Mouse (Mus musculus) adrenal gland, postnatal 36 days (tissue): Measurements from ENCODE around the gene Hdac4. TPM values are rescaled to one million over a fixed set of nuclear protein-coding genes. Genes with fewer than 3 reads are reported as not detected.

Experiments
- DNase-seq, 2 experiments: peaks; one replicate each; pipeline ENCODE4 v3.0.0; 2021; ENCODE audit warnings: mixed read lengths in 1 of 2
- long read RNA-seq, 2 experiments: library from polyadenylated mRNA; stranded (forward); transcript quantifications; one replicate each; pipeline ENCODE4 v2.0.0; 2021; ENCODE audit warnings: borderline sequencing depth in 2 of 2
- total RNA-seq, 2 experiments: library from RNA; stranded (reverse); gene quantifications; 2 replicates each; pipeline ENCODE4 v1.2.3; 2021

Gene Hdac4
- total RNA-seq = 10 to 100 TPM; 76.9 to 97.4 TPM
- long read RNA-seq, experiment 1, partial matches to known transcripts = 9 of 17 reads
- long read RNA-seq, experiment 1, other reads (novel, unspliced or antisense) = 7 of 17 reads
- long read RNA-seq, experiment 2, partial matches to known transcripts = 2 of 7 reads
- long read RNA-seq, experiment 2, other reads (novel, unspliced or antisense) = 5 of 7 reads

DNA sequence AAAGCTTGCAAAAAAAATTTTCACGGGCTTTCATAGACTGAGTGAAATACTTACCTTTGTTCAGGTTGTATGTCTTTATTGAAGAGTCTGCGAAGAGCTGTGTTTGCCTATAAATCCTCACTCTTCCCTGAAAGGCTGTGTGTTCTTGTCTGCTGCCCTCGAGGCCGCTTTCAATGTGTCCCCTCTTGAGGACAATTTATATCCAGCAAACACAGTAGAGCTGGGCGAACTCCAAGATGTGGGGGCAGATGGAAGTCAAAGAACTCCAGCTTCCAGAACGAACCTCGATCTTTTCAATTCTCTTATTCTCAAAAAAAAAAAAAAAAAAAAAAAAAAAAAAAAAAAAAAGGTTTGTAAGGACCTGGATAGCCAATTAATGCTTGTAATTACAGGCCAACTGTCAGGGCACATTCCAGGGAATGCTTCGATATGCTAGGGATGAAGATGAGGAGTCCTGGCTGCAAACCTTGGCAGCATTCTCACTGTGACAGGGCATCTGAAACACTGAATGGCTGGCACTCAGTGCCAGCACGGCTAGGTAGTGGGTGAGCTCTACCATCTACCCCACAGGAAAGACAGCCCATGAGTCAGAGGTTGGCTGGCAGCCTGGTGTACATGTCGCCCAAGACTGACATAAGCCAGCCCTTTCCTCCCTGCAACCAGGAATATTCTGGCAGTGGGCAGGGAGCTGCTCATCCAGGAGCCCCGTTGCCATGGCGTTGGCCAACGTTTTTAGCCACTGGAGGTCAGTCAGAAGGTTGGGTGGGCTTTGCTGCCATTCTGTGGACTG, at the start of gene Hdac4:
Gene Hdac4 (minus strand): TSS at position 340 of the 790 bp plus-strand sequence.
- DNase-seq = peak; percentile 91 to 93

DNA sequence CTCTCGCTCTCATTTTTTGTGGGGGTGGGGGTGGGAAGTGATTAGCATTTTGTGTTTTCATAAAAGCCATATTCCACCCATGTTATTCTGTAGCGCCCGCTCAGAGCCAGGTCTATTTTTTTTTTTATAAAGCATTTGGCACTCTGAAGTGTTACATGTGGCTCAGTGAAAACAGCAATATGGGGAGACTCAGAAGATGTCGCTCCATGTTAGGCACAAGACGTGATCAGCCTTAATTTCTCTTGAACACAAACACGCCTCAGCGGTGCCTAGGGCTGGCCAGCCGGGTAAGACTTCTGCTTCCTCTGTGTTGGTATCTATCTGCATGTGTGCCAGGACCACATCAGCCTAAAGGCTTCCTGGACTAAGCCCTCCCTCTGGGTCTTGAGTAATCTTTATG, 48.0 kb upstream of the Hdac4 start:
- no peak for DNase-seq

DNA sequence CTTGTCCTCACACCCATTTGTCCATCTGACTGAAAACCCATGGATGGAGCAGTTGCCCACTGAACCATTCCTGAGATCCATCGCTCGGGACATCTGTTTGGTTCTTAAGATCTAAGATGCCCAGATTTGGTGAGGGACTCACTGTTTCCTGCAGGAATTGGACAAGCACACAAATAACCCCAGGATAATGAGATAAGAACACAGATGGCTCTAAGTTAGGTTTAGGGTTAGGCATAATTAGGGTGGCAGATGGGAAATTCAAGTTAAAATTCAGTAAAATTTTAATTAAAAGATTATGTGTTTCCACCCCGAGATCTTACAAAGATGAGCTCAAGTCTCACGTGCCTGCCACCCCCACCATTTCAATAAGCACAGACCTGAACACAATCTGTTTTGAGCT, 44.6 kb upstream of the Hdac4 start:
- no peak for DNase-seq

DNA sequence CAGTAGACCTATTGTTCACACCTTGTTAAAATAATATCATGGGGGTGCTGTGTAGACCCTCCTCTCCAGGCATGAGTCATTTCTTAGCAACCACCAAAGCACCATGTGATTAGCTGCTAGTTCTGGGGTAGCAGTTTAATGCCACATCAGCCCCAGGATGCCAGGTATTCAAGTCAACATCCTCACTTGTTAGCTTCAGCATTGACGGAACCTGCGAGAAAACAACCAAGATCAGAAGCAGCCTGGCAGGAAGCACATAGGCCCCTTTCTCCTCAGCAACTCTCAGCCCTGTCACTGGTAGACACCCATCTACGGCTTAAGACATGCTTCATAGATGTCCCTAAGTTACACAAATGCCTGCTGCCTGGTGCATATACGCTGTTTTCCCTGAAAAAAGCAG, 40.1 kb upstream of the Hdac4 start:
- no peak for DNase-seq

DNA sequence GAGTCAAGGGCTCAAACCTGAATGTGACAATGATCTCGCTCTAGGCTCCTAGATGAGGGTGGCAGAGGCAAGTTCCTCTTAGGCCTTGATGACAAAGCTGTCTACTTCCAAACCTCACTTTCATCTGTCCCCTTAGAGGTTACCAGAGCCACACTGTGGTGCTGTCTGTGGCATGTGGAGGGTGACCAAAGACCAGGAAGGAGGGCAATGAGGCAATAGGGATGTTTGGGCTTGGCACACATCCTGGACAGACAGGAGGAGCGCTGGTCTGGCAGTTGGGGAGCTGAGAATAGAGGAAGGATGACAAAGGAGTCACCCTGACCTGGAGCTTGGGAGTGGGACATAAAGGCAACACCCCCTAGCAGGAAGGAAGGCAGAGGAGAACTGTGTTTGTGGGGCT, 29.8 kb upstream of the Hdac4 start:
- DNase-seq = no peak

DNA sequence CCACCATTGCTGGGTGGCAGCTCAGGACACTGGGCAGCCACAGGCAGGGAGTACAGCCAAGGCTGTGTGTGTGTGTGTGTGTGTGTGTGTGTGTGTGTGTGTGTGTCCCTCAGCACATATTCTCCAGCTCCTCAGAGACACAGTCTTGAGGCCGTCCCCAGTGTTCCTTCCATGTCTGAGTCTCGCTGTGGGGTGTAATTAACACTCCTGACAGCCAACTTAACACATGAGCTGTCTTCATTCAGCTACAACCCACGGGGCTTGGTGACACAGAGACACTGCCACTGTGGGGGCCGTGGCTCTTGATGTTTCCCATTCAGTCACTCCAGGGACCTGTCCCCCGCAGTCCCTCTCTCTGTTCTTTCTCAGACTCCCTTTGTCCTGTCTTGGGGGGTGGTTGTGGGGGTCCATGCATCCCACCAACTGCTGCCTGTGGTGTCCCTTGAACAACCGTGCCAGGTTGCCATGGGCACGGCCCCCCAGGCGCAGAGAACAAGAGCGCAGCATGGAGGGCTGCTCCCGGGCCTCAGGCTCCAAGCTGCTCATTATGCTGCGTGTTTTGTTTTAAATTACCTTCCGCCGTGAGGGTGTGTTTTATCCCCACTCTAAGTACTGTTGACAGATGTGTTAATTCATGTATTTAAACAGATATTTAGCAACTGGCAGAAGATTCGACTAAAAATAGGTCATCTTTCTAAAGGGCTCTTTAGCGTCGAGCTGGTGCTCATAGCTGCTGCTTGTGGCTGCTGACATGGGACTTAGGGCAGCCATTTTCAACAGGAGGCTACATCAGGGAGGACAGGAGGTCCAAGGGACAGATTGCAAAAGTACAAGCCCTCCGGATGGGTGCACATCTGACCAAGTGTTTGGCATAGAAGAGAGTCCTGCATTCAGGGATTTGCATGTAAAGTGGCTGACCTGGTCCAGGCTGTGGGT, 28.7 kb upstream of the Hdac4 start:
- no peak for DNase-seq

- DNase-seq = no peak
Measured at GRCm38 (mm10) chr1:92216710-92217109, 21.2 kb upstream of the Hdac4 start.

GRCm38 (mm10) chr1:92215996-92216630, 20.6 kb upstream of the Hdac4 start:
- DNase-seq = peak; percentile 20 to 25

GRCm38 (mm10) chr1:92215131-92215638, 19.7 kb upstream of the Hdac4 start:
- peak; percentile 74 to 75 for DNase-seq

DNA sequence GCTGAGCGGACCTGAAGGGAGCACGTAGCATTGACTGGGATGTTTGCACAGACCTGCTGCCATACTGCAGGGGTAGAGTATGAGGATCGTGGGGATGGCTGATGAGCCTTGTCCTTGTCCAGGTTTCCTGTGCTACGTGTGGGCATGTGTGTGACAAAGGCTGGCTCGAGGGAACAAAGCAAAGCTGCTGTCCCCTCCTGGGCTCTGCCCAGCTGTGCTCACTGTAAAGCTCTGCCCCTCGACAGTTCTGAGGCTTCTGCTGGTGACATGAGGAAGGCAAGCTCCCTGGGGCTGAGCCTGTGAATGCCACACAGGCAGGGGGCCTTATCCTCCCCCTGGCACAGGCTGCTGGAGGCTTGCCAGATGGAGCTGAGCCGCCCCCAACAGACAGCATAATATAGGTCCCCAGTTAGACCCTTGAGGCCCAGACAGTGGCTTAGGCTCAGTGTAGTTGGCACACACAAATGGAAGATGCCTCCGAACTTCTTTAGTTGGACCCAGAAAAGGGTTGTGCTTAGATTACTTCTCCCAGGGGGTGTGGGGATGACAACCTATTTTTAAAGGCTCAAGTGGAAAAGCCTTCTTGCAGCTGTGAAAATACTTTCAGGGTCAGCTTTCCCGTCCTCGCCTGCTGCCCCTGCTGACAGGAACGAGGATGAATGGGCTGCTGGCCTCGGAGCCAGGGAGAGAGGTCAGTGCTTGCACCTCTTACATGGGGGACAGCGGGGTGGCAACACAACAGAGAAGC, 16.7 kb upstream of the Hdac4 start:
- DNase-seq = peak; percentile 62 to 76

GRCm38 (mm10) chr1:92202639-92203352, 7.3 kb upstream of the Hdac4 start:
- DNase-seq = no peak

- DNase-seq = no peak
Measured at GRCm38 (mm10) chr1:92190463-92190862, 5.0 kb downstream of the Hdac4 start.

DNA sequence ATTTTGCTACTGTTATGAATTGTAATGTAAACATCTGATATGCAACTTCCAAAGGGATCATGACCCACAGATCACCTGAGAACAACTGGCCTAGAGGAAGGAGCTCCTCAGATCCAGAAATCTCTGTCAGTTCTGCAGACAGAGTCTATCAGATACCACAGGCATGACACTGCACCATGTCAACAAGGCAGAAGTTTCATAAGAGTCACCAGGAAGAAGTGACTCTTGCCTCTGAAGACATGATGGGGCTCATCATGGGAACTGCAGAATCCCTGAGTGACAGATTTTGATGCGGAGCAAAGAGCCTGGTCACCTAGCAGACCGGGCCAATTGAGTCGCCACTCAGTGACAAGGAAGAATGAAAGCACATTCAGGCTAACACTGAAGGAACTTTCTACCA, 8.4 kb downstream of the Hdac4 start:
- no peak for DNase-seq

- DNase-seq = no peak
Measured at GRCm38 (mm10) chr1:92184600-92184999, 10.9 kb downstream of the Hdac4 start.

GRCm38 (mm10) chr1:92183101-92183790, 12.3 kb downstream of the Hdac4 start:
- no peak for DNase-seq

- DNase-seq = no peak
Measured at GRCm38 (mm10) chr1:92181970-92182369, 13.5 kb downstream of the Hdac4 start.

- DNase-seq = peak; percentile 100
Measured at GRCm38 (mm10) chr1:92180141-92181137, 15.1 kb downstream of the Hdac4 start.

DNA sequence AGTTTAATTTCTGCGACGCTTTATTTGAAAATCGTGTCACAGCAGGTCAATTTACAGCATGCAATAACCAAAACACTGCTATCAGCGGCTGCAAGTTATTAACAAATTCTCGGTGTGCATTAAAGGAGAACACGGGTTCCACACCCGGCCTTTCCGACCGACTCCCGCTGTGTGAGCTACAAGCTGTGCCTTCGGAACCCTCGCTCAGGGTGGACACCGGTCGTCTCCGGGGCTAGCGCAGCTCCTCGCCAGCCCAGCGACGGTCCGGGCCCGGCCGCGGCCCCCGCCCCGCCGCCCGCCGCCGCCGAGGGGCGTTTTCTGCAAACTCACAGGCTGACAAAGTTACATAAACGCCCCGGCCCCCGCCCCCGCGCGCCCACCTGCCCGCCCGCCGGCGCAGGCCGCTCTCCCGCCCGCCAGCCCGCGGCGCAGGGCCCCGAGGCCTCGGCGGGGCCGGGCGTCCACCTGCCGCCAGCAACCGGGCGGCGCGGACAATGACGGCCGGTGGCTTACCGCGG, 16.0 kb downstream of the Hdac4 start:
- peak; percentile 39 to 67 for DNase-seq
